Mouse (Mus musculus): Measurements from ENCODE around the gene Kcnip4. TPM values are rescaled to one million over a fixed set of nuclear protein-coding genes. Genes with fewer than 3 reads are reported as not detected.

Kcnip4 gene
- polyA plus RNA-seq, 1 experiment from 2014 or later = 0.38 TPM

- Histone ChIP-seq H3K36me3 (ENCODE audit: control insufficient read depth, insufficient read depth, low read length) (no peaks in the 10 kb centered on the region), H3K9ac (ENCODE audit: low read depth, low read length) (no peak overlapping the region), H3K27me3 (replicated peaks; ENCODE audit: control insufficient read depth, insufficient read depth, low read length) (no peaks in the 10 kb centered on the region), H3K27ac (ENCODE audit: low read depth, low read length) (no peak overlapping the region), H3K9me3 (ENCODE audit: control insufficient read depth, low read length) (no peaks in the 10 kb centered on the region), H3K4me1 (replicated peaks; ENCODE audit: control insufficient read depth, insufficient read depth, low read length) (no peaks in the 10 kb centered on the region), H3K4me2 (no peak overlapping the region), H3K4me3 (ENCODE audit: low read depth, low read length) (no peak overlapping the region)
- DNase-seq (ENCODE audit: low spot score) = no peak
- 65% methylated on average over 4 of the region's 4 CpGs for WGBS
- no peak for ATAC-seq (replicated peaks; ENCODE audit: low FRiP score)
Observed at GRCm38 (mm10) chr5:48997359-48997758, 527.3 kb downstream of the Kcnip4 start.

- no peaks in the 10 kb centered on the region for H3K4me1 ChIP-seq (replicated peaks; ENCODE audit: control insufficient read depth, insufficient read depth, low read length)
- no peak overlapping the region for H3K4me2 ChIP-seq
- H3K4me3 ChIP-seq (ENCODE audit: low read depth, low read length) = no peak overlapping the region
- H3K9ac ChIP-seq (ENCODE audit: low read depth, low read length) = no peak overlapping the region
- ATAC-seq (replicated peaks; ENCODE audit: low FRiP score) = no peak
- WGBS = 85% methylated on average over 1 of the region's 1 CpGs
- no peak for DNase-seq (ENCODE audit: low spot score)
- H3K9me3 ChIP-seq (ENCODE audit: control insufficient read depth, low read length) = no peaks in the 10 kb centered on the region
- no peaks in the 10 kb centered on the region for H3K27me3 ChIP-seq (replicated peaks; ENCODE audit: control insufficient read depth, insufficient read depth, low read length)
- no peak overlapping the region for H3K27ac ChIP-seq (ENCODE audit: low read depth, low read length)
- no peaks in the 10 kb centered on the region for H3K36me3 ChIP-seq (ENCODE audit: control insufficient read depth, insufficient read depth, low read length)
Observed at GRCm38 (mm10) chr5:48989145-48989659, 535.5 kb downstream of the Kcnip4 start.

GRCm38 (mm10) chr5:48942378-48943088 lies 582.2 kb downstream of the Kcnip4 start:
- 85% methylated on average over 2 of the region's 2 CpGs for WGBS
- Histone ChIP-seq H3K9me3 (ENCODE audit: control insufficient read depth, low read length) (no peaks in the 10 kb centered on the region), H3K4me2 (no peak overlapping the region), H3K4me1 (replicated peaks; ENCODE audit: control insufficient read depth, insufficient read depth, low read length) (no peaks in the 10 kb centered on the region), H3K4me3 (ENCODE audit: low read depth, low read length) (no peak overlapping the region), H3K27ac (ENCODE audit: low read depth, low read length) (no peak overlapping the region), H3K36me3 (ENCODE audit: control insufficient read depth, insufficient read depth, low read length) (no peaks in the 10 kb centered on the region), H3K9ac (ENCODE audit: low read depth, low read length) (no peak overlapping the region), H3K27me3 (replicated peaks; ENCODE audit: control insufficient read depth, insufficient read depth, low read length) (no peaks in the 10 kb centered on the region)
- ATAC-seq (replicated peaks; ENCODE audit: low FRiP score) = no peak
- no peak for DNase-seq (ENCODE audit: low spot score)

GRCm38 (mm10) chr5:48931881-48932280 lies 592.8 kb downstream of the Kcnip4 start:
- no peaks in the 10 kb centered on the region for H3K27me3 ChIP-seq (replicated peaks; ENCODE audit: control insufficient read depth, insufficient read depth, low read length)
- H3K9ac ChIP-seq (ENCODE audit: low read depth, low read length) = no peak overlapping the region
- 77% methylated on average over 2 of the region's 2 CpGs for WGBS
- ATAC-seq (replicated peaks; ENCODE audit: low FRiP score) (no peak), DNase-seq (ENCODE audit: low spot score) (no peak)
- H3K4me1 ChIP-seq (replicated peaks; ENCODE audit: control insufficient read depth, insufficient read depth, low read length) = no peaks in the 10 kb centered on the region
- H3K4me3 ChIP-seq (ENCODE audit: low read depth, low read length) = no peak overlapping the region
- no peaks in the 10 kb centered on the region for H3K9me3 ChIP-seq (ENCODE audit: control insufficient read depth, low read length)
- no peak overlapping the region for H3K27ac ChIP-seq (ENCODE audit: low read depth, low read length)
- H3K4me2 ChIP-seq = no peak overlapping the region
- H3K36me3 ChIP-seq (ENCODE audit: control insufficient read depth, insufficient read depth, low read length) = no peaks in the 10 kb centered on the region

- Histone ChIP-seq H3K36me3 (ENCODE audit: control insufficient read depth, insufficient read depth, low read length) (no peaks in the 10 kb centered on the region), H3K9ac (ENCODE audit: low read depth, low read length) (no peak overlapping the region), H3K4me3 (ENCODE audit: low read depth, low read length) (no peak overlapping the region), H3K9me3 (ENCODE audit: control insufficient read depth, low read length) (no peaks in the 10 kb centered on the region), H3K27me3 (replicated peaks; ENCODE audit: control insufficient read depth, insufficient read depth, low read length) (no peaks in the 10 kb centered on the region), H3K27ac (ENCODE audit: low read depth, low read length) (no peak overlapping the region), H3K4me2 (no peak overlapping the region), H3K4me1 (replicated peaks; ENCODE audit: control insufficient read depth, insufficient read depth, low read length) (no peaks in the 10 kb centered on the region)
- DNase-seq (ENCODE audit: low spot score) (no peak), ATAC-seq (replicated peaks; ENCODE audit: low FRiP score) (no peak)
- WGBS = 76% methylated on average over 8 of the region's 8 CpGs
Observed at GRCm38 (mm10) chr5:48890216-48890615, 634.5 kb downstream of the Kcnip4 start.

GRCm38 (mm10) chr5:48889395-48890194 lies 635.1 kb downstream of the Kcnip4 start:
- 18% methylated on average over 18 of the region's 18 CpGs for WGBS

GRCm38 (mm10) chr5:48878081-48878480 lies 646.6 kb downstream of the Kcnip4 start:
- ATAC-seq (replicated peaks; ENCODE audit: low FRiP score) (no peak), DNase-seq (ENCODE audit: low spot score) (no peak)
- Histone ChIP-seq H3K36me3 (ENCODE audit: control insufficient read depth, insufficient read depth, low read length) (no peaks in the 10 kb centered on the region), H3K9ac (ENCODE audit: low read depth, low read length) (no peak overlapping the region), H3K4me2 (no peak overlapping the region), H3K4me1 (replicated peaks; ENCODE audit: control insufficient read depth, insufficient read depth, low read length) (no peaks in the 10 kb centered on the region), H3K27me3 (replicated peaks; ENCODE audit: control insufficient read depth, insufficient read depth, low read length) (no peaks in the 10 kb centered on the region), H3K9me3 (ENCODE audit: control insufficient read depth, low read length) (no peaks in the 10 kb centered on the region), H3K4me3 (ENCODE audit: low read depth, low read length) (no peak overlapping the region), H3K27ac (ENCODE audit: low read depth, low read length) (no peak overlapping the region)
- 59% methylated on average over 2 of the region's 2 CpGs for WGBS

More at GRCm38 (mm10) chr5:48889395-48890194, 635.1 kb downstream of the Kcnip4 start:
- Histone ChIP-seq H3K4me3 (ENCODE audit: low read depth, low read length) (peak overlapping the region; percentile 10; the same call in 1 of the 2 replicates), H3K27ac (ENCODE audit: low read depth, low read length) (no peak overlapping the region), H3K4me2 (peak overlapping the region; percentile 40), H3K27me3 (replicated peaks; ENCODE audit: control insufficient read depth, insufficient read depth, low read length) (no peaks in the 10 kb centered on the region), H3K4me1 (replicated peaks; ENCODE audit: control insufficient read depth, insufficient read depth, low read length) (no peaks in the 10 kb centered on the region), H3K9me3 (ENCODE audit: control insufficient read depth, low read length) (no peaks in the 10 kb centered on the region), H3K9ac (ENCODE audit: low read depth, low read length) (no peak overlapping the region), H3K36me3 (ENCODE audit: control insufficient read depth, insufficient read depth, low read length) (no peaks in the 10 kb centered on the region)
- DNase-seq (ENCODE audit: low spot score) (peak; percentile 32), ATAC-seq (replicated peaks; ENCODE audit: low FRiP score) (no peak)

- 69% methylated on average over 3 of the region's 3 CpGs for WGBS
- Histone ChIP-seq H3K36me3 (ENCODE audit: control insufficient read depth, insufficient read depth, low read length) (no peaks in the 10 kb centered on the region), H3K9ac (ENCODE audit: low read depth, low read length) (no peak overlapping the region), H3K4me2 (no peak overlapping the region), H3K27ac (ENCODE audit: low read depth, low read length) (no peak overlapping the region), H3K9me3 (ENCODE audit: control insufficient read depth, low read length) (no peaks in the 10 kb centered on the region), H3K4me1 (replicated peaks; ENCODE audit: control insufficient read depth, insufficient read depth, low read length) (no peaks in the 10 kb centered on the region), H3K4me3 (ENCODE audit: low read depth, low read length) (no peak overlapping the region), H3K27me3 (replicated peaks; ENCODE audit: control insufficient read depth, insufficient read depth, low read length) (no peaks in the 10 kb centered on the region)
- ATAC-seq (replicated peaks; ENCODE audit: low FRiP score) (no peak), DNase-seq (ENCODE audit: low spot score) (no peak)
Observed at GRCm38 (mm10) chr5:48864268-48864967, 660.3 kb downstream of the Kcnip4 start.

All from liver, embryonic 11.5 days (tissue).